7 mouse cellular contexts compared by ENCODE assay signal in the genomic region with DNA sequence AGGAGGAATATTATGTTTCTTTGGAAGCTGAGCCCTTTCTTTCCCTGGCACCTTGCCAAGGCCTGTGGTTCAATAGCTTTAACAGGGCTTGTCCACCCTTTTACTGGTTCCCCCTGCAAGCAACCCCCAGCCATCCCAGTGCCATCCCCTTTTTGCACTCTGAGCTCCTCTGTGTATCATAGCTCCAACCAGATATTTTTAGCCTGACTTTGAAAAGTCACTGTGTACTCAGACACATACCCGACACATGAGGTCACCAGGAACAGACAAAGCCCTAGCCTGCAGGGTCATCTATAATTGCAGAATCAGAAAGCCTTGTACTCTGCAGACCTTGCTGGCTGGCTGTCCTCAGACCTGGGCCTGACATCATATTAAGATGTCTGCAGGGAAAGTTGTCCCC. TPM values are rescaled to one million over a fixed set of nuclear protein-coding genes. Genes with fewer than 3 reads are reported as not detected.
DNase-seq lines count a peak whose midpoint lies in the region; ATAC-seq and TF ChIP-seq lines count a peak whose summit lies in the region.

No protein-coding gene starts in this region.

- peaks cover 12% of the 10 kb centered on the region for H3K79me2 ChIP-seq in MEL (ENCODE audit: control insufficient read depth, insufficient read depth, low read length, poor library complexity)

- DNase-seq in MEL (ENCODE audit: low read depth, low spot score), result peak; percentile 23
- DNase-seq in adipocyte (ENCODE audit: low spot score), result peak; percentile 23
- DNase-seq in gastrocnemius, adult 18-20 months (ENCODE audit: low spot score), result peak; percentile 71
- DNase-seq in lung, postnatal 10 days, result peak; percentile 74
- no peak for DNase-seq in frontal cortex, postnatal 25 days (ENCODE audit: low spot score in 2 of 2)
- DNase-seq in cerebellum, adult 11 months, result no peak

- no peak overlapping the region for H3K4me2 ChIP-seq in intestine, embryonic 16.5 days (ENCODE audit: low read depth, low read length)

- H3K9ac ChIP-seq in MEL (ENCODE audit: control insufficient read depth, low read depth, low read length, poor library complexity, severe bottlenecking), result no peak overlapping the region
- no peak overlapping the region for H3K9ac ChIP-seq in intestine, embryonic 16.5 days (ENCODE audit: low read depth, low read length)

- WGBS in intestine, embryonic 16.5 days, result 37% methylated on average over 1 of the region's 1 CpGs

- no peak for TF ChIP-seq CTCF in MEL (IDR thresholded peaks at IDR 0.05 in 2 of 3, conservative IDR thresholded peaks at IDR 0.05 in 1 of 3; ENCODE audit: control insufficient read depth in 1 of 3, insufficient read depth in 1 of 3, low read depth in 2 of 3, low read length in 3 of 3, poor library complexity in 1 of 3, severe bottlenecking in 1 of 3)

- ATAC-seq in intestine, embryonic 16.5 days, result peak; percentile 83

- no peak overlapping the region for H3K27ac ChIP-seq in MEL (ENCODE audit: control insufficient read depth, low read depth, low read length)
- peak overlapping the region; percentile 49 for H3K27ac ChIP-seq in intestine, embryonic 16.5 days (ENCODE audit: low read length)

- no peak for TF ChIP-seq EP300 in MEL (IDR thresholded peaks at IDR 0.05; ENCODE audit: low read depth in 1 of 2, low read length in 2 of 2)

- no peak for TF ChIP-seq RAD21 in MEL (IDR thresholded peaks at IDR 0.05; ENCODE audit: low read depth, low read length)

- peaks cover 9 to 26% of the 10 kb centered on the region in 2 experiments; a peak in 3 of 4 replicates for H3K4me1 ChIP-seq in MEL (ENCODE audit: control insufficient read depth in 1 of 2, insufficient read depth in 2 of 2, low read length in 2 of 2)
- H3K4me1 ChIP-seq in intestine, embryonic 16.5 days (ENCODE audit: control insufficient read depth, insufficient read depth, low read length), result peaks cover 14% of the 10 kb centered on the region

- H3K36me3 ChIP-seq in MEL (ENCODE audit: control insufficient read depth in 1 of 2, insufficient read depth in 2 of 2, low read length in 2 of 2), result peaks cover 0 to 14% of the 10 kb centered on the region in 2 experiments
- no peaks in the 10 kb centered on the region for H3K36me3 ChIP-seq in intestine, embryonic 16.5 days (ENCODE audit: control insufficient read depth, insufficient read depth, low read length)

- no peaks in the 10 kb centered on the region for H3K9me3 ChIP-seq in MEL (replicated peaks; ENCODE audit: insufficient read depth, low read length)
- H3K9me3 ChIP-seq in intestine, embryonic 16.5 days (ENCODE audit: control insufficient read depth, low read length), result no peaks in the 10 kb centered on the region

- no peak overlapping the region for H3K4me3 ChIP-seq in MEL (ENCODE audit: control insufficient read depth in 1 of 2, insufficient read depth in 1 of 2, low read depth in 2 of 2, low read length in 2 of 2)
- H3K4me3 ChIP-seq in intestine, embryonic 16.5 days (ENCODE audit: low read length), result no peak overlapping the region

- no peak for TF ChIP-seq POLR2A in MEL (IDR thresholded peaks at IDR 0.05; ENCODE audit: control insufficient read depth in 1 of 2, insufficient read depth in 1 of 2, low read depth in 1 of 2, low read length in 2 of 2, poor library complexity in 1 of 2)

- no peaks in the 10 kb centered on the region for H3K27me3 ChIP-seq in MEL (ENCODE audit: control insufficient read depth in 1 of 2, insufficient read depth in 2 of 2, low read length in 2 of 2)
- H3K27me3 ChIP-seq in intestine, embryonic 16.5 days (replicated peaks; ENCODE audit: control insufficient read depth, insufficient read depth, low read length), result no peaks in the 10 kb centered on the region

TF ChIP-seq in MEL, 35 proteins besides CTCF, POLR2A, EP300 and RAD21:
- TF ChIP-seq ZMIZ1 (IDR thresholded peaks at IDR 0.05; ENCODE audit: low read depth, low read length) (no peak), CHD2 (IDR thresholded peaks at IDR 0.05; ENCODE audit: low read length) (no peak), MEF2A (IDR thresholded peaks at IDR 0.05; ENCODE audit: extremely low read depth, insufficient replicate concordance, low read depth, low read length, poor library complexity, severe bottlenecking) (no peak), SMC3 (IDR thresholded peaks at IDR 0.05; ENCODE audit: low read depth, low read length) (no peak), MAZ (IDR thresholded peaks at IDR 0.05; ENCODE audit: low read depth, low read length) (no peak), TAL1 (IDR thresholded peaks at IDR 0.05; ENCODE audit: low read length) (no peak), GABPA (IDR thresholded peaks at IDR 0.05; ENCODE audit: low read depth, low read length) (no peak), KAT2A (conservative IDR thresholded peaks at IDR 0.05; ENCODE audit: low read depth, low read length) (no peak), MXI1 (IDR thresholded peaks at IDR 0.05; ENCODE audit: low read depth, low read length) (no peak)
TF ChIP-seq in MEL: peak in this region for 0.

RNA-seq across cellular contexts. Expression of a gene that starts 40.0 kb away (rescaled TPM):
- 55.6 and 60.4 TPM in 2 replicates for total RNA-seq in MEL (2012; rRNA removed)
- polyA plus RNA-seq in MEL (2012; ENCODE audit: insufficient read depth in 1 of 2, insufficient read length in 2 of 2, low read depth in 1 of 2, low replicate concordance in 2 of 2, missing spikeins in 1 of 2), result 10 to 100 TPM in 1 of 2 experiments, not detected in 1; 69.2 TPM
- total RNA-seq in gastrocnemius, adult 18-20 months (2021), result 1 to 10 TPM; 4.5 to 5.1 TPM
- polyA plus RNA-seq in intestine, embryonic 16.5 days (2015; fragmentation: Nextera tagmentation; extraction: Ambion mirVana), result 43.6 and 48.4 TPM in 2 replicates

RNA-seq across cellular contexts. Expression of a gene that starts 40.2 kb away (rescaled TPM):
- total RNA-seq in MEL (2012; rRNA removed), result 35.8 and 36.5 TPM in 2 replicates
- polyA plus RNA-seq in MEL (2012; ENCODE audit: insufficient read depth in 1 of 2, insufficient read length in 2 of 2, low read depth in 1 of 2, low replicate concordance in 2 of 2, missing spikeins in 1 of 2), result 10 to 100 TPM; 52.3 to 54.8 TPM
- total RNA-seq in gastrocnemius, adult 18-20 months (2021), result 1 to 10 TPM; 8.4 to 8.5 TPM
- polyA plus RNA-seq in intestine, embryonic 16.5 days (2015; fragmentation: Nextera tagmentation; extraction: Ambion mirVana), result 11.6 and 12.4 TPM in 2 replicates

RNA-seq across cellular contexts. Expression of a gene that starts 53.9 kb away (rescaled TPM):
- total RNA-seq in MEL (2012; rRNA removed), result 91.9 and 107 TPM in 2 replicates
- polyA plus RNA-seq in MEL (2012; ENCODE audit: insufficient read depth in 1 of 2, insufficient read length in 2 of 2, low read depth in 1 of 2, low replicate concordance in 2 of 2, missing spikeins in 1 of 2), result 100 to 1,000 TPM in 1 of 2 experiments, not detected in 1; 117 TPM
- 100 to 1,000 TPM; 100 to 109 TPM for total RNA-seq in gastrocnemius, adult 18-20 months (2021)
- polyA plus RNA-seq in intestine, embryonic 16.5 days (2015; fragmentation: Nextera tagmentation; extraction: Ambion mirVana), result 89.5 and 95.8 TPM in 2 replicates

RNA-seq across cellular contexts. Expression of a gene that starts 58.4 kb away (rescaled TPM):
- total RNA-seq in MEL (2012; rRNA removed), result 14.1 and 18.3 TPM in 2 replicates
- 10 to 100 TPM in 1 of 2 experiments, not detected in 1; 16.2 TPM for polyA plus RNA-seq in MEL (2012; ENCODE audit: insufficient read depth in 1 of 2, insufficient read length in 2 of 2, low read depth in 1 of 2, low replicate concordance in 2 of 2, missing spikeins in 1 of 2)
- 1 to 10 TPM; 6.1 to 6.2 TPM for total RNA-seq in gastrocnemius, adult 18-20 months (2021)
- 6.3 and 8.5 TPM in 2 replicates for polyA plus RNA-seq in intestine, embryonic 16.5 days (2015; fragmentation: Nextera tagmentation; extraction: Ambion mirVana)

Comparison
In these comparisons a context has a peak if more than half of its experiments do, and no peak if none do; other contexts are left out.
1. DNase-seq: peak in MEL (single experiment), adipocyte (single experiment), gastrocnemius, adult 18-20 months (single experiment) and lung, postnatal 10 days (single experiment); none in frontal cortex, postnatal 25 days (0 of 2) and cerebellum, adult 11 months (single experiment).